Mouse (Mus musculus) liver, embryonic 11.5 days (tissue): ENCODE results near the gene Add3. TPM values are rescaled to one million over a fixed set of nuclear protein-coding genes. Genes with fewer than 3 reads are reported as not detected.

ENCODE experiments used
- ATAC-seq: fragments of 200-750 bp; cut with Nextera tagmentation; replicated peaks from 2 replicates; pipeline ENCODE4 v1.8.0; 2017; ENCODE audit warnings: moderate number of reproducible peaks, mild to moderate bottlenecking, moderate TSS enrichment, moderate library complexity; ENCODE audit not compliant: low FRiP score
- DNase-seq: peaks from one replicate; pipeline ENCODE4 v3.0.0-alpha.2; 2017; ENCODE audit warnings: low spot score
- H3K27ac ChIP-seq: fragments of 300-500 bp; sonication (generic); 2 replicates; pipeline ENCODE4 v1.5.1; 2014; ENCODE audit warnings: mild to moderate bottlenecking, low read depth, low read length, control low read depth
- H3K27me3 ChIP-seq: fragments of 300-500 bp; sonication (generic); replicated peaks from 2 replicates; pipeline ENCODE4 v1.6.1; 2014; ENCODE audit warnings: low read length, mixed read lengths; ENCODE audit not compliant: control insufficient read depth, insufficient read depth
- H3K36me3 ChIP-seq: fragments of 300-500 bp; sonication (generic); 2 replicates; pipeline ENCODE4 v1.6.1; 2014; ENCODE audit warnings: mild to moderate bottlenecking, low read length, moderate library complexity, mixed read lengths; ENCODE audit not compliant: control insufficient read depth, insufficient read depth
- H3K4me1 ChIP-seq: fragments of 300-500 bp; sonication (generic); replicated peaks from 2 replicates; pipeline ENCODE4 v1.6.1; 2014; ENCODE audit warnings: low read length, mixed read lengths; ENCODE audit not compliant: control insufficient read depth, insufficient read depth
- H3K4me2 ChIP-seq: fragments of 300-500 bp; sonication (generic); 2 replicates; pipeline ENCODE4 v1.6.1; 2014; ENCODE audit warnings: mild to moderate bottlenecking, control low read depth, moderate library complexity
- H3K4me3 ChIP-seq: fragments of 300-500 bp; sonication (generic); 2 replicates; pipeline ENCODE4 v1.5.1; 2014; ENCODE audit warnings: low read depth, low read length, control low read depth
- H3K9ac ChIP-seq: fragments of 300-500 bp; sonication (generic); 2 replicates; pipeline ENCODE4 v1.6.1; 2014; ENCODE audit warnings: low read depth, low read length, control low read depth
- H3K9me3 ChIP-seq: fragments of 300-500 bp; sonication (generic); 2 replicates; pipeline ENCODE4 v1.6.1; 2016; ENCODE audit warnings: low read length, inconsistent platforms, mixed read lengths; ENCODE audit not compliant: control insufficient read depth
- WGBS: fragments of 180-500 bp; shearing (Covaris S2); extraction: QIAGEN DNeasy Blood & Tissue Kit; methylation state at CpG from one replicate; pipeline ENCODE4 v1.1.7; 2014; 5-methylcytosine and 5-hydroxymethylcytosine counted together
- polyA plus RNA-seq: library from polyadenylated mRNA; unstranded; fragments of >200 nt; fragmentation: Nextera tagmentation; extraction: Ambion mirVana; gene quantifications from 2 replicates; pipeline ENCODE4 v1.2.1, GENCODE M21; 2014

Add3 gene
- polyA plus RNA-seq, 1 experiment from 2014 or later: 65.0 TPM

- WGBS: 36% methylated on average over 5 of the region's 5 CpGs
- DNase-seq: no peak
- ATAC-seq: peak; percentile 69; the same call in 1 of the 2 replicates
- Histone ChIP-seq H3K9me3 (no peaks in the 10 kb centered on the region), H3K27me3 (no peaks in the 10 kb centered on the region), H3K9ac (no peak overlapping the region), H3K4me3 (no peak overlapping the region), H3K36me3 (no peaks in the 10 kb centered on the region), H3K4me1 (peaks cover 74% of the 10 kb centered on the region), H3K4me2 (peak overlapping the region; percentile 51; the same call in 1 of the 2 replicates), H3K27ac (no peak overlapping the region)
These were observed 44.7 kb downstream of the Add3 start for GRCm38 (mm10) chr19:53184911-53185310.

GRCm38 (mm10) chr19:53185486-53186134 lies 45.4 kb downstream of the Add3 start:
- H3K27ac ChIP-seq: peak overlapping the region; percentile 13; the same call in 1 of the 2 replicates
- H3K4me3 ChIP-seq: no peak overlapping the region
- H3K4me2 ChIP-seq: peak overlapping the region; percentile 51
- H3K36me3 ChIP-seq: no peaks in the 10 kb centered on the region
- WGBS: 20% methylated on average over 8 of the region's 8 CpGs
- peaks cover 81% of the 10 kb centered on the region for H3K4me1 ChIP-seq
- H3K9ac ChIP-seq: no peak overlapping the region
- no peaks in the 10 kb centered on the region for H3K9me3 ChIP-seq
- ATAC-seq: peak; percentile 92
- H3K27me3 ChIP-seq: no peaks in the 10 kb centered on the region
- DNase-seq: peak; percentile 57

GRCm38 (mm10) chr19:53186456-53186855 lies 46.2 kb downstream of the Add3 start:
- ATAC-seq: no peak
- Histone ChIP-seq H3K9ac (no peak overlapping the region), H3K4me3 (no peak overlapping the region)

GRCm38 (mm10) chr19:53187533-53187932 lies 47.3 kb downstream of the Add3 start:
- H3K36me3 ChIP-seq: no peaks in the 10 kb centered on the region
- 39% methylated on average over 7 of the region's 7 CpGs for WGBS
- peak overlapping the region; percentile 28; the same call in 1 of the 2 replicates for H3K27ac ChIP-seq
- ATAC-seq (no peak), DNase-seq (no peak)
- no peak overlapping the region for H3K9ac ChIP-seq
- H3K27me3 ChIP-seq: no peaks in the 10 kb centered on the region
- H3K9me3 ChIP-seq: no peaks in the 10 kb centered on the region
- peak overlapping the region; percentile 32 for H3K4me2 ChIP-seq
- peaks cover 78% of the 10 kb centered on the region for H3K4me1 ChIP-seq
- H3K4me3 ChIP-seq: no peak overlapping the region

More at GRCm38 (mm10) chr19:53186456-53186855, 46.2 kb downstream of the Add3 start:
- 52% methylated on average over 4 of the region's 4 CpGs for WGBS
- no peaks in the 10 kb centered on the region for H3K36me3 ChIP-seq
- peaks cover 74% of the 10 kb centered on the region for H3K4me1 ChIP-seq
- no peaks in the 10 kb centered on the region for H3K27me3 ChIP-seq
- H3K27ac ChIP-seq: no peak overlapping the region
- DNase-seq: no peak
- H3K9me3 ChIP-seq: no peaks in the 10 kb centered on the region
- H3K4me2 ChIP-seq: peak overlapping the region; percentile 40

DNA sequence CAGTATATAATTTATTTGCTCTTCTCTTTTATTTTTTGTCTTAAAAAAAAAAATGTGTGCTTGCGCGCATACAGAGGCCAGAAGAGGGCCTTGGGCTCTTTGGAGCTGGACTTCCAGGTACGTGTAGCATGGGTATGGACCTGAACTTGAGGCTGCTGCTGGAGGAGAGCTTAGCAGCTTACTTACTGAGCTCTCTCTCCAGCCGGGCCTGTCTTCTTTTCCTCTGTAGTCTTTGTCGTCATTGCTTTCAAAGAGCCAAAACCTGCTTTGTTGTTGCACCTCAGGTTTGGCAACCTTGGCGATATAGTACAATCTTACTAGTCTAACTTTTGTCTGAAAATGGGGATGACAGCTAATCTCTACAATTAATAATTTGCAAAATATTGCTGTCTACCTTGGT lies 47.9 kb downstream of the Add3 start:
- Histone ChIP-seq H3K9ac (no peak overlapping the region), H3K27ac (0 out of 2 replicates have a peak overlapping the region, but pooled peaks have one; percentile 8), H3K36me3 (no peaks in the 10 kb centered on the region), H3K4me2 (no peak overlapping the region), H3K27me3 (no peaks in the 10 kb centered on the region), H3K4me1 (peaks cover 76% of the 10 kb centered on the region), H3K4me3 (no peak overlapping the region), H3K9me3 (no peaks in the 10 kb centered on the region)
- DNase-seq: no peak
- WGBS: 75% methylated on average over 6 of the region's 6 CpGs
- ATAC-seq: no peak

- ATAC-seq: no peak
- no peak overlapping the region for H3K4me3 ChIP-seq
- H3K9ac ChIP-seq: no peak overlapping the region
- H3K4me1 ChIP-seq: peaks cover 77% of the 10 kb centered on the region
- no peak overlapping the region for H3K27ac ChIP-seq
- DNase-seq: no peak
- no peaks in the 10 kb centered on the region for H3K9me3 ChIP-seq
- no peak overlapping the region for H3K4me2 ChIP-seq
- no peaks in the 10 kb centered on the region for H3K27me3 ChIP-seq
- 65% methylated on average over 5 of the region's 5 CpGs for WGBS
- no peaks in the 10 kb centered on the region for H3K36me3 ChIP-seq
These were observed 48.5 kb downstream of the Add3 start for GRCm38 (mm10) chr19:53188724-53189220.

- WGBS: 88% methylated on average over 3 of the region's 3 CpGs
- H3K4me2 ChIP-seq: no peak overlapping the region
- no peaks in the 10 kb centered on the region for H3K27me3 ChIP-seq
- H3K27ac ChIP-seq: no peak overlapping the region
- ATAC-seq (no peak), DNase-seq (no peak)
- no peaks in the 10 kb centered on the region for H3K9me3 ChIP-seq
- H3K4me3 ChIP-seq: no peak overlapping the region
- no peak overlapping the region for H3K9ac ChIP-seq
- H3K36me3 ChIP-seq: no peaks in the 10 kb centered on the region
- H3K4me1 ChIP-seq: peaks cover 73% of the 10 kb centered on the region
These were observed 49.5 kb downstream of the Add3 start for GRCm38 (mm10) chr19:53189736-53190135.

- Histone ChIP-seq H3K27ac (no peak overlapping the region), H3K4me2 (no peak overlapping the region), H3K27me3 (no peaks in the 10 kb centered on the region), H3K9me3 (no peaks in the 10 kb centered on the region), H3K4me1 (peaks cover 70% of the 10 kb centered on the region), H3K4me3 (no peak overlapping the region), H3K9ac (no peak overlapping the region), H3K36me3 (no peaks in the 10 kb centered on the region)
- DNase-seq: no peak
- WGBS: 50% methylated on average over 3 of the region's 3 CpGs
- ATAC-seq: peak; percentile 55; the same call in 1 of the 2 replicates
These were observed 50.0 kb downstream of the Add3 start for GRCm38 (mm10) chr19:53190232-53190631.
